Mouse (Mus musculus) ES-Bruce4 (cell line): Measurements from ENCODE around the gene Cacul1. TPM values are rescaled to one million over a fixed set of nuclear protein-coding genes. Genes with fewer than 3 reads are reported as not detected.

Experiments used
- H3K27ac ChIP-seq: 2 replicates; pipeline ENCODE4 v1.5.1; 2012; ENCODE audit warnings: low read length, inconsistent platforms; ENCODE audit not compliant: insufficient read depth
- H3K27me3 ChIP-seq: 2 replicates; pipeline ENCODE4 v1.6.1; 2012; ENCODE audit warnings: mild to moderate bottlenecking, low read length, inconsistent platforms; ENCODE audit not compliant: control insufficient read depth, poor library complexity, insufficient read depth, severe bottlenecking
- H3K36me3 ChIP-seq: 2 replicates; pipeline ENCODE4 v1.6.1; 2012; ENCODE audit warnings: inconsistent platforms, mild to moderate bottlenecking, low read length, moderate library complexity; ENCODE audit not compliant: control insufficient read depth, poor library complexity, insufficient read depth, severe bottlenecking
- H3K4me1 ChIP-seq: one replicate; pipeline ENCODE4 v1.8.1; 2011; ENCODE audit warnings: low read length; ENCODE audit not compliant: control insufficient read depth, insufficient read depth
- H3K4me3 ChIP-seq: 2 replicates; pipeline ENCODE4 v1.5.1; 2011; ENCODE audit warnings: low read depth, mild to moderate bottlenecking, low read length
- H3K9ac ChIP-seq: 2 replicates; pipeline ENCODE4 v1.6.1; 2012; ENCODE audit warnings: low read depth, mild to moderate bottlenecking, inconsistent platforms; ENCODE audit not compliant: poor library complexity, severe bottlenecking
- H3K9me3 ChIP-seq: replicated peaks from 2 replicates; pipeline ENCODE4 v1.6.1; 2012; ENCODE audit warnings: mild to moderate bottlenecking, low read length, inconsistent platforms; ENCODE audit not compliant: control insufficient read depth, poor library complexity, insufficient read depth, severe bottlenecking
- CTCF ChIP-seq: IDR thresholded peaks from one replicate; pipeline ENCODE4 v1.8.1; 2011; ENCODE audit warnings: low read depth, low read length
- EP300 ChIP-seq: IDR thresholded peaks from 2 replicates; pipeline ENCODE4 v1.6.1; 2011; ENCODE audit warnings: low read depth, low read length; ENCODE audit not compliant: insufficient read depth
- POLR2A ChIP-seq: IDR thresholded peaks from one replicate; pipeline ENCODE4 v1.8.1; 2011; ENCODE audit warnings: low read length; ENCODE audit not compliant: insufficient read depth
- polyA plus RNA-seq: library from polyadenylated mRNA; stranded (reverse); fragments of >200 nt; gene quantifications from 2 replicates; pipeline ENCODE4 v1.2.4, GENCODE M21; 2011; ENCODE audit warnings: low read depth; ENCODE audit not compliant: missing spikeins, insufficient read depth, insufficient read length

Cacul1 gene
- polyA plus RNA-seq, 1 experiment: 60.4 TPM

GRCm38 (mm10) chr19:60554866-60555438 is 25.9 kb downstream of the Cacul1 start:
- Histone ChIP-seq H3K27me3 (no peaks in the 10 kb centered on the region), H3K36me3 (no peaks in the 10 kb centered on the region), H3K4me1 (no peaks in the 10 kb centered on the region), H3K9ac (no peak overlapping the region), H3K9me3 (no peaks in the 10 kb centered on the region), H3K4me3 (no peak overlapping the region), H3K27ac (no peak overlapping the region)
- TF ChIP-seq CTCF (no peak), POLR2A (no peak), EP300 (no peak)

GRCm38 (mm10) chr19:60553501-60553900 is 27.3 kb downstream of the Cacul1 start:
- H3K9me3 ChIP-seq: no peaks in the 10 kb centered on the region
- no peaks in the 10 kb centered on the region for H3K4me1 ChIP-seq
- no peak overlapping the region for H3K27ac ChIP-seq
- no peaks in the 10 kb centered on the region for H3K27me3 ChIP-seq
- no peak overlapping the region for H3K4me3 ChIP-seq
- TF ChIP-seq POLR2A: no peak
- TF ChIP-seq CTCF: peak; percentile 7
- no peak overlapping the region for H3K9ac ChIP-seq
- H3K36me3 ChIP-seq: no peaks in the 10 kb centered on the region

GRCm38 (mm10) chr19:60543302-60543701 is 37.5 kb downstream of the Cacul1 start:
- no peak overlapping the region for H3K27ac ChIP-seq
- H3K27me3 ChIP-seq: no peaks in the 10 kb centered on the region
- H3K9me3 ChIP-seq: no peaks in the 10 kb centered on the region
- no peak overlapping the region for H3K4me3 ChIP-seq
- peaks cover 5% of the 10 kb centered on the region for H3K36me3 ChIP-seq
- H3K9ac ChIP-seq: no peak overlapping the region
- no peaks in the 10 kb centered on the region for H3K4me1 ChIP-seq
- no peak for TF ChIP-seq CTCF
- no peak for TF ChIP-seq POLR2A
- TF ChIP-seq EP300: no peak

- Histone ChIP-seq H3K9me3 (no peaks in the 10 kb centered on the region), H3K27ac (no peak overlapping the region), H3K27me3 (no peaks in the 10 kb centered on the region), H3K36me3 (peaks cover 18% of the 10 kb centered on the region), H3K4me3 (no peak overlapping the region), H3K4me1 (no peaks in the 10 kb centered on the region), H3K9ac (no peak overlapping the region)
- TF ChIP-seq CTCF (no peak), POLR2A (no peak), EP300 (no peak)
Observed at GRCm38 (mm10) chr19:60531897-60532296, 48.9 kb downstream of the Cacul1 start.

- no peak overlapping the region for H3K27ac ChIP-seq
- TF ChIP-seq POLR2A: no peak
- no peak for TF ChIP-seq EP300
- no peak for TF ChIP-seq CTCF
- H3K4me3 ChIP-seq: no peak overlapping the region
- H3K36me3 ChIP-seq: peaks cover 18% of the 10 kb centered on the region
- no peaks in the 10 kb centered on the region for H3K4me1 ChIP-seq
- H3K9me3 ChIP-seq: no peaks in the 10 kb centered on the region
- no peaks in the 10 kb centered on the region for H3K27me3 ChIP-seq
- H3K9ac ChIP-seq: no peak overlapping the region
Observed at GRCm38 (mm10) chr19:60530171-60530570, 50.7 kb downstream of the Cacul1 start.

GRCm38 (mm10) chr19:60529302-60529701 is 51.5 kb downstream of the Cacul1 start:
- TF ChIP-seq EP300 (no peak), CTCF (no peak), POLR2A (no peak)
- Histone ChIP-seq H3K9ac (no peak overlapping the region), H3K27ac (no peak overlapping the region), H3K4me3 (no peak overlapping the region), H3K27me3 (no peaks in the 10 kb centered on the region), H3K4me1 (no peaks in the 10 kb centered on the region), H3K36me3 (peaks cover 18% of the 10 kb centered on the region), H3K9me3 (no peaks in the 10 kb centered on the region)
